Mouse (Mus musculus) intestine, embryonic 14.5 days (tissue): Measurements from ENCODE around the gene Med18. TPM values are rescaled to one million over a fixed set of nuclear protein-coding genes. Genes with fewer than 3 reads are reported as not detected.

Experiments
- polyA plus RNA-seq: library from polyadenylated mRNA; unstranded; fragments of >200 nt; fragmentation: Nextera tagmentation; extraction: Ambion mirVana; gene quantifications from 2 replicates; pipeline ENCODE4 v1.2.1, GENCODE M21; 2014

Med18 gene
- polyA plus RNA-seq, 1 experiment from 2014 or later, result 11.4 TPM

Other genes starting within 250 kb of the Med18 start
- 31.6 and 36.0 TPM in 2 replicates for gene Gmeb1, start 202.3 kb downstream of the Med18 start, polyA plus RNA-seq
- 36.8 and 43.6 TPM in 2 replicates for gene Taf12, start 189.5 kb downstream of the Med18 start, polyA plus RNA-seq
- gene Rab42, start 160.5 kb downstream of the Med18 start, polyA plus RNA-seq, result 1.6 and 1.7 TPM in 2 replicates
- 72.8 and 75.4 TPM in 2 replicates for gene Trnau1ap, start 134.4 kb downstream of the Med18 start, polyA plus RNA-seq
- 65.7 and 66.6 TPM in 2 replicates for gene Rcc1, start 110.3 kb downstream of the Med18 start, polyA plus RNA-seq
- 21.5 and 22.4 TPM in 2 replicates for gene Phactr4, start 41.4 kb downstream of the Med18 start, polyA plus RNA-seq
- 6.9 and 7.3 TPM in 2 replicates for gene Sesn2, start 46.6 kb upstream of the Med18 start, polyA plus RNA-seq
- 1,370 and 1,434 TPM in 2 replicates for gene Atpif1, start 69.7 kb upstream of the Med18 start, polyA plus RNA-seq
- gene Dnajc8, start 71.6 kb upstream of the Med18 start, polyA plus RNA-seq, result 174 and 189 TPM in 2 replicates
- 0.57 and 0.59 TPM in 2 replicates for gene Ptafr, start 100.1 kb upstream of the Med18 start, polyA plus RNA-seq
- gene Eya3, start 175.1 kb upstream of the Med18 start, polyA plus RNA-seq, result 27.0 and 28.1 TPM in 2 replicates